Mouse (Mus musculus) gastrocnemius, postnatal 14 days (tissue): ENCODE measurements at regions not wholly inside any gene's neighbourhood (a gene's known extent, or its start where the extent isn't known, plus 50 kb on each side); places are given as distances from the start of the nearest gene placed in this dataset.

Experiments
- DNase-seq: peaks from one replicate; pipeline ENCODE4 v3.0.0; 2021; ENCODE audit warnings: mixed read lengths
- intact Hi-C: fragments of 180-260 bp; cut with DNase I; formaldehyde crosslinking; loops from one replicate; pipeline ENCODE4 v1.15.1; 2025; ENCODE audit warnings: low total_unique reads

- intact Hi-C loops: no loop called here
- DNase-seq: peak; percentile 15
Measured at GRCm38 (mm10) chr12:54460135-54460523, 196.2 kb downstream of the Sptssa start.

- intact Hi-C loops: no loop called here
- DNase-seq: no peak
Measured at GRCm38 (mm10) chr12:54459462-54460134, 196.8 kb downstream of the Sptssa start.

GRCm38 (mm10) chr12:54456731-54457130 is 199.6 kb downstream of the Sptssa start:
- intact Hi-C loops: no loop called here
- no peak for DNase-seq

GRCm38 (mm10) chr12:54454606-54455005 is 201.8 kb downstream of the Sptssa start:
- intact Hi-C loops: no loop called here

GRCm38 (mm10) chr12:54453343-54453742 is 203.0 kb downstream of the Sptssa start:
- intact Hi-C loops: no loop called here
- no peak for DNase-seq

More at GRCm38 (mm10) chr12:54454606-54455005, 201.8 kb downstream of the Sptssa start:
- no peak for DNase-seq

GRCm38 (mm10) chr12:54450369-54450768 is 206.0 kb downstream of the Sptssa start:
- no peak for DNase-seq
- intact Hi-C loops: no loop called here

- DNase-seq: no peak
- intact Hi-C loops: no loop called here
Measured at GRCm38 (mm10) chr12:54448221-54448620, 208.2 kb downstream of the Sptssa start.

- intact Hi-C loops: no loop called here
- DNase-seq: no peak
Measured at GRCm38 (mm10) chr12:54447354-54447753, 209.0 kb downstream of the Sptssa start.

- intact Hi-C loops: no loop called here
- no peak for DNase-seq
Measured at GRCm38 (mm10) chr12:54446356-54446755, 210.0 kb downstream of the Sptssa start.

GRCm38 (mm10) chr12:54444416-54444815 is 212.0 kb downstream of the Sptssa start:
- intact Hi-C loops: no loop called here

GRCm38 (mm10) chr12:54443285-54443684 is 213.1 kb downstream of the Sptssa start:
- peak; percentile 29 for DNase-seq
- intact Hi-C loops: no loop called here

More at GRCm38 (mm10) chr12:54444416-54444815, 212.0 kb downstream of the Sptssa start:
- no peak for DNase-seq

GRCm38 (mm10) chr12:54442408-54442807 is 214.0 kb downstream of the Sptssa start:
- DNase-seq: no peak
- intact Hi-C loops: no loop called here

GRCm38 (mm10) chr12:54440851-54441593 is 215.4 kb downstream of the Sptssa start:
- intact Hi-C loops: no loop called here
- DNase-seq: no peak

- intact Hi-C loops: no loop called here
Measured at GRCm38 (mm10) chr12:54438793-54439192, 217.6 kb downstream of the Sptssa start.

GRCm38 (mm10) chr12:54425236-54425635 is 221.6 kb upstream of the Egln3 start:
- intact Hi-C loops: no loop called here
- no peak for DNase-seq

More at GRCm38 (mm10) chr12:54438793-54439192, 217.6 kb downstream of the Sptssa start:
- DNase-seq: no peak

GRCm38 (mm10) chr12:54414829-54415228 is 211.2 kb upstream of the Egln3 start:
- intact Hi-C loops: no loop called here
- DNase-seq: no peak

- DNase-seq: no peak
- intact Hi-C loops: no loop called here
Measured at GRCm38 (mm10) chr12:54414201-54414600, 210.5 kb upstream of the Egln3 start.

GRCm38 (mm10) chr12:54410038-54410605 is 206.5 kb upstream of the Egln3 start:
- intact Hi-C loops: no loop called here
- no peak for DNase-seq

GRCm38 (mm10) chr12:54408906-54409305 is 205.2 kb upstream of the Egln3 start:
- DNase-seq: no peak
- intact Hi-C loops: no loop called here

- DNase-seq: no peak
- intact Hi-C loops: no loop called here
Measured at GRCm38 (mm10) chr12:54407301-54407896, 203.7 kb upstream of the Egln3 start.
